Mouse (Mus musculus) liver, adult 2 months (tissue): ENCODE results near the gene Myh6.

Experiments used
- CTCF ChIP-seq: fragments of 200-500 bp; IDR thresholded peaks from 2 replicates; pipeline ENCODE4 v1.5.1; 2011; ENCODE audit warnings: low read depth, low read length, control low read depth
- POLR2A ChIP-seq: fragments of 200-500 bp; IDR thresholded peaks from 2 replicates; pipeline ENCODE4 v1.6.1; 2011; ENCODE audit warnings: low read length, control low read depth; ENCODE audit not compliant: insufficient read depth; ENCODE audit errors: extremely low read depth

- no peak for TF ChIP-seq CTCF
- no peak for TF ChIP-seq POLR2A
These were observed 28.1 kb downstream of the Myh6 start for GRCm38 (mm10) chr14:54938431-54939219.
